In genomic region chr7:115491721-115492120, GRCm38 (mm10) we compare ENCODE assay signal across 19 mouse cellular contexts.
DNase-seq lines count a peak whose midpoint lies in the region; ATAC-seq lines count a peak whose summit lies in the region.
"Had no signal": no experiment of that assay in that cellular context is flagged by ENCODE, and none has a peak within 500 bp of the region (broad histone marks: within the 10 kb centered on the region; RNA-seq: fewer than 3 reads in every experiment).

No protein-coding gene starts in this region.

- 84% methylated on average over 5 of the region's 5 CpGs for WGBS in heart, embryonic 12.5 days
- WGBS in midbrain, embryonic 11.5 days, result 94% methylated on average over 5 of the region's 5 CpGs
- 84% methylated on average over 5 of the region's 5 CpGs for WGBS in midbrain, embryonic 15.5 days

- DNase-seq in heart, adult 11 months, result peak; percentile 58
- peak; percentile 59 for DNase-seq in midbrain, embryonic 11.5 days (ENCODE audit: low spot score, missing footprints)
- DNase-seq: adrenal gland, adult 2 months; adrenal gland, adult 8-10 months; adrenal gland, postnatal 10 days; adrenal gland, postnatal 14 days; adrenal gland, postnatal 25 days; adrenal gland, postnatal 36 days; B cell, adult 2 months; cerebellum, adult 11 months; cerebellum, adult 11-12 months; cerebellum, adult 18-20 months had no signal

- no peak overlapping the region for H3K27ac ChIP-seq in heart, embryonic 12.5 days (ENCODE audit: poor library complexity, severe bottlenecking)
- no peak overlapping the region for H3K27ac ChIP-seq in midbrain, embryonic 11.5 days (ENCODE audit: low read depth, low read length)
- no peak overlapping the region for H3K27ac ChIP-seq in midbrain, embryonic 15.5 days

- no peak overlapping the region for H3K4me2 ChIP-seq in heart, embryonic 12.5 days
- H3K4me2 ChIP-seq in midbrain, embryonic 11.5 days, result no peak overlapping the region
- no peak overlapping the region for H3K4me2 ChIP-seq in midbrain, embryonic 15.5 days

- ATAC-seq in heart, embryonic 12.5 days (ENCODE audit: insufficient number of reproducible peaks, low FRiP score), result no peak
- no peak for ATAC-seq in midbrain, embryonic 11.5 days (ENCODE audit: low FRiP score)
- no peak for ATAC-seq in midbrain, embryonic 15.5 days (replicated peaks)
- ATAC-seq: activated CD4-positive, CD25-positive, alpha-beta regulatory T cell, adult 4 months; CD4-positive, CD25-positive, alpha-beta regulatory T cell, adult 4 months; Patski had no signal

- no peaks in the 10 kb centered on the region for H3K27me3 ChIP-seq in heart, embryonic 12.5 days (replicated peaks)
- no peaks in the 10 kb centered on the region for H3K27me3 ChIP-seq in midbrain, embryonic 11.5 days (ENCODE audit: control insufficient read depth, insufficient read depth, low read length)
- H3K27me3 ChIP-seq in midbrain, embryonic 15.5 days (replicated peaks), result no peaks in the 10 kb centered on the region
- H3K27me3 ChIP-seq: CH12.LX, Patski had no signal

- H3K9me3 ChIP-seq in heart, embryonic 12.5 days (replicated peaks), result no peaks in the 10 kb centered on the region
- no peaks in the 10 kb centered on the region for H3K9me3 ChIP-seq in midbrain, embryonic 11.5 days (ENCODE audit: control insufficient read depth, low read length)
- H3K9me3 ChIP-seq in midbrain, embryonic 15.5 days, result no peaks in the 10 kb centered on the region
- H3K9me3 ChIP-seq: G1E had no signal

- no peaks in the 10 kb centered on the region for H3K4me1 ChIP-seq in heart, embryonic 12.5 days (replicated peaks)
- H3K4me1 ChIP-seq in midbrain, embryonic 11.5 days (ENCODE audit: control insufficient read depth, insufficient read depth, low read length), result no peaks in the 10 kb centered on the region; the same call in 1 of the 2 replicates
- no peaks in the 10 kb centered on the region for H3K4me1 ChIP-seq in midbrain, embryonic 15.5 days

- no peaks in the 10 kb centered on the region for H3K36me3 ChIP-seq in heart, embryonic 12.5 days
- H3K36me3 ChIP-seq in midbrain, embryonic 11.5 days (ENCODE audit: control insufficient read depth, insufficient read depth, low read length), result no peaks in the 10 kb centered on the region
- H3K36me3 ChIP-seq in midbrain, embryonic 15.5 days (replicated peaks), result no peaks in the 10 kb centered on the region

- no peak overlapping the region for H3K4me3 ChIP-seq in heart, embryonic 12.5 days
- H3K4me3 ChIP-seq in midbrain, embryonic 11.5 days (ENCODE audit: low read depth, low read length), result no peak overlapping the region
- no peak overlapping the region for H3K4me3 ChIP-seq in midbrain, embryonic 15.5 days

- no peak overlapping the region for H3K9ac ChIP-seq in heart, embryonic 12.5 days
- H3K9ac ChIP-seq in midbrain, embryonic 11.5 days (ENCODE audit: low read length), result no peak overlapping the region
- H3K9ac ChIP-seq in midbrain, embryonic 15.5 days, result no peak overlapping the region
